Mouse (Mus musculus) brain, embryonic 14.5 days (tissue): Measurements from ENCODE around the gene Ubr2. TPM values are rescaled to one million over a fixed set of nuclear protein-coding genes. Genes with fewer than 3 reads are reported as not detected.

Experiments used
- DNase-seq: peaks from one replicate; pipeline ENCODE4 v3.0.0-alpha.2; 2011; ENCODE audit warnings: low read depth
- CTCF ChIP-seq: fragments of 200-500 bp; IDR thresholded peaks from 2 replicates; pipeline ENCODE4 v1.5.1; 2012; ENCODE audit warnings: inconsistent platforms, mild to moderate bottlenecking, moderate library complexity, borderline replicate concordance; ENCODE audit not compliant: insufficient read depth, insufficient read length; ENCODE audit errors: extremely low read depth
- POLR2A ChIP-seq: fragments of 200-500 bp; IDR thresholded peaks from 2 replicates; pipeline ENCODE4 v1.6.1; 2012; ENCODE audit warnings: mild to moderate bottlenecking, inconsistent platforms, borderline replicate concordance; ENCODE audit not compliant: poor library complexity, insufficient read depth, insufficient read length, severe bottlenecking; ENCODE audit errors: extremely low read depth
- polyA plus RNA-seq: library from polyadenylated mRNA; depleted of rRNA; stranded (reverse); fragments of >200 nt; gene quantifications from 2 replicates; pipeline ENCODE4 v1.2.3, GENCODE M21; 2012; rRNA removed

Ubr2 gene
- polyA plus RNA-seq, 1 experiment = 41.3 TPM

DNA sequence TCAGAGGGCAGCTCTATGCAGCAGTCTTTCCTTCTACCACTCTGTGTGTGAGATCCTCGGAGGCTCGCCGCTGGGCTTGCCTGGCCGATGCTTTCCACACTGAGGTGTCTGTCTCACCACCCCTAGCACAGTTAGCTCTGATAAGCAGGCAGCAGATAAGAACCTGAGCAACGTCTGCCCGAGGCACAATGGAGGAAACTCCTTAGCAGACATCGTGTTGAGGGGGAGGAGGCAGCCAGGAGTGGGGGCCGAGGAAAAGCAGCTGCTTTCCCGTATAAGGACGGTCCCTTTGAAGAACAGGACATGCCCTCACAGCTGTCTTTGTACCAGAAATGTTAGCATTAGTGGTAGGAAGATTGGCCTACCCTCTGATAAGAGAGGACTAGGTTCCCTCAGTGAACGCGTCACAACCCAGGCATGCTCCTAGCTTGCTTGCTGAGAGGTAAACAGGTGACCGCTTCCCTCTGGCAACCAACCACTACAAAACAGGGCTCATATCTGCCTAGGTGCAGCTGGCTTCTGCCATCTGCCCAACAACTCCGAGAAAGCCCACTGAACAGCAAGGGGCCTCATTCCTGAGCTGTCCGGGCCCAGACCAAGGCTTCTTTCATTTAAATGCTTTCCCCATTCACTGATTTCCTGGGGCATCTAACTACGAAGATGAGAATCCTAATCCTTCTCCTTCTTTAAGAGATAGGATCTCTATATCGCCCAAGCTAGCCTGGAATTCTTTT lies 124.3 kb downstream of the Ubr2 start:
- no peak for DNase-seq
- TF ChIP-seq CTCF (no peak), POLR2A (no peak)

DNA sequence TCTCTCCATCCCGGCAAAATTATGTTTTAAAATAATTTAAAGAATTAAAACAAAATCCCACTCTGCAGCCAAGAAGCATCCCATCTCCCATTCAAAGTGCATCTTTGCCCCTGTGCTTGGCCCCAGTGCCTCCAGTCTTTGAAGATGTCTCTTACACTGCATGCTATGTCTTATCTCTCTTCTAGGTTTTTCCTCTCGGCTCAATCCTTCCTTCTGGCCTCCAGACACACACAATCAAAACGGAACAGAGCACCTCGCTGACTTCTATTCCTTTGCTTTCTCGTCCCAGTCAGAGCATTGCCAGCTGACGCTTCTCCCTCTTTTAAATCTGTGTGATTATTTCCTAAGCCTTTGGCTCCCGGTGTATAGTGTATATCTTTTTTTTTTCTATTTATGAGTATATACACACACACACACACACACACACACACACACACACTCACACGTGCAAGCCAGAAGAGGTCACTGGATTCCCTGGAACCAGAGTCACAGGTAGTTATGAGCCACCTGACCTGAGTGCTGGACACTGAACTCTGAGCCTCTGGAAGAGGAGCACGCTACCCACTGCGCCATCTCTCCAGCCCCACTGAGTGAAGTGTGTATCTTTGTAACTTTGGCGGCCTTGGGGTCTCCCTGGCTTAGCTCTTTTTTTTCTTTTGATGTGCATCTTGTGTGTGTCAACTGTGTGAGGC lies 125.0 kb downstream of the Ubr2 start:
- TF ChIP-seq POLR2A (no peak), CTCF (no peak)
- no peak for DNase-seq

- no peak for DNase-seq
- no peak for TF ChIP-seq POLR2A
- no peak for TF ChIP-seq CTCF
Observed at GRCm38 (mm10) chr17:46884766-46885165, 125.6 kb downstream of the Ubr2 start.

DNA sequence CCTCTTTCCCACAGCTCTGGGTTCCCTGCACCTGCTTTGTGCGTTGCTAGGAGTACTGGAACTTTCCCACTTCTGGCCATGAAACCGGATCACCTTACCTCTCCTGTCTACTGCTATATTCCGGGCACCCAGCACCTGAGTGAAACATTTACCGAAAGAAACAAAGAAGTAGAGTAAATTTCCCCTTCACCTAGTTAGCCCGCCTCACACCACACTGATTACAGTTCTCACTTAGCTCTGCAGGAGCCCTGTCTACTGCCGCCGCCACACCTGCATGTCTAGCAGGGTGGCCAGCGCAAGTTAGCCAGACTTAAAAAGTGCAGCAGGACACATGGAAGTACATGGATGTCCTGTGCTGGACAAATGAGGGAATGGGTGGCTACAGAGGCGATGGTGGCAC lies 127.2 kb downstream of the Ubr2 start:
- TF ChIP-seq CTCF (no peak), POLR2A (no peak)
- DNase-seq = no peak

DNA sequence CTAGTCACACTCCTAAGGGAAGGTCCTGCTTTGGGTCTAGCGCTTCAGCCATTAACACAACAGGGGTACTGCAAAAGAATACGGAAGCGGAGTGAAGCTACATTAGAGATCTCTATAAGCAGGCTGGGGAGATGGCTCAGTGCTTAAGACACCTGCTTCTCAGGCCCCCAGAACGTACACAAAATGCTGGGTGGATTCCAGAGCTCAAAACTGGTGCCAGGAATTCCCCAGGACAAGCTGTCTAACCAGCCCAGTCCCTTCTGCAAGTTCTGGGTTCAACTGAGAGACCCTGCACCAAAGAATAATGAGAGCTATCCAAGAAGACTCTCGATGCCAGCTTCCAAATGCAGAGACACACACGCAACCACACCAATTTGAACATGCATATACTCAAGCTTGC lies 128.6 kb downstream of the Ubr2 start:
- TF ChIP-seq POLR2A (no peak), CTCF (no peak)
- peak; percentile 25 for DNase-seq

GRCm38 (mm10) chr17:46880322-46880721 lies 130.0 kb downstream of the Ubr2 start:
- DNase-seq = no peak
- TF ChIP-seq CTCF (no peak), POLR2A (no peak)

GRCm38 (mm10) chr17:46879841-46880311 lies 130.5 kb downstream of the Ubr2 start:
- DNase-seq = peak; percentile 53
- TF ChIP-seq POLR2A (no peak), CTCF (no peak)

Other genes starting within 250 kb of the Ubr2 start
- 0.08 and 0.11 TPM in 2 replicates for gene Ptcra, start 246.8 kb downstream of the Ubr2 start, polyA plus RNA-seq
- gene 2310039H08Rik, start 237.9 kb downstream of the Ubr2 start, polyA plus RNA-seq = 56.6 and 101 TPM in 2 replicates
- 63.2 and 68.7 TPM in 2 replicates for gene Rpl7l1, start 227.9 kb downstream of the Ubr2 start, polyA plus RNA-seq
- gene Bicral, start 152.1 kb downstream of the Ubr2 start, polyA plus RNA-seq = 13.5 and 24.9 TPM in 2 replicates
- 33.7 and 40.8 TPM in 2 replicates for gene Tbcc, start 119.9 kb downstream of the Ubr2 start, polyA plus RNA-seq
- 0.03 TPM in 1 of 2 replicates, not detected in the other for gene Prph2, start 100.1 kb downstream of the Ubr2 start, polyA plus RNA-seq